Mouse (Mus musculus): ENCODE results near the gene Gm4559. TPM values are rescaled to one million over a fixed set of nuclear protein-coding genes. Genes with fewer than 3 reads are reported as not detected.
A peak's percentile ranks its signal among the peaks of the same experiment; 100 is the strongest.
"Not testable (repeated sequence)": the region's sequence is repeated elsewhere in the genome, so short reads cannot be mapped to it uniquely, and the experiment has no call there.

Gm4559 gene
- not detected in 2 replicates for polyA plus RNA-seq (2015; fragmentation: Nextera tagmentation; extraction: Ambion mirVana)

DNA sequence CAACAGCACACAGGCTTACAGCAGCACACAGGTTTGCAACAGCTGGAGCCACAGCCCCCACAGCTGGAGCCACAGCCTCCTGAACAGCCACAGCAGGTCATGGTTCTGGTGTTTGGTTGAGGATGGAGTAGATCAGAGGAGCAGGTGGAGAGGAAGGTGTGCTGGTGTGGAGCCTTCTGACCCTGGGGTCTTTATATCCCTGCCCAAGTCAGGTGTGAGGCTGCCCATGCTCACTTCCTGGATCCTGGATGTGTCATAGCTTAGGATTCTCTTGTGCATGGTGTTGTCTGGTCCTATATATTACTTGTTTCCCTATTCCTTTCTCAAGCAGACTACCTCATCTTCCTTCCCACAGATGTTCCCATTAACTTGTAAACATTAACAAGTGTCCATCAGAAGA is at the start of gene Gm4559:
Gm4559 (minus strand) TSS at position 101 of the 400 bp plus-strand sequence.
- not testable (repeated sequence) for H3K9me3 ChIP-seq; H3K27ac ChIP-seq; H3K4me3 ChIP-seq (replicated peaks); H3K4me2 ChIP-seq; ATAC-seq (ENCODE audit: insufficient read depth, low FRiP score, low read depth); H3K36me3 ChIP-seq; H3K9ac ChIP-seq; H3K27me3 ChIP-seq (replicated peaks); H3K4me1 ChIP-seq

- no peaks in the 10 kb centered on the region for H3K36me3 ChIP-seq
- H3K27ac ChIP-seq, result peak overlapping the region; percentile 82
- H3K4me1 ChIP-seq, result peaks cover 19% of the 10 kb centered on the region
- no peak overlapping the region for H3K4me3 ChIP-seq (replicated peaks)
- no peak overlapping the region for H3K9ac ChIP-seq
- no peak overlapping the region for H3K4me2 ChIP-seq
- H3K9me3 ChIP-seq, result no peaks in the 10 kb centered on the region
- peak; percentile 32; the same call in 1 of the 2 replicates for ATAC-seq (ENCODE audit: insufficient read depth, low FRiP score, low read depth)
- WGBS, result 61% methylated on average over 12 of the region's 12 CpGs
- no peaks in the 10 kb centered on the region for H3K27me3 ChIP-seq (replicated peaks)
These were observed 49.4 kb upstream of the Gm4559 start for GRCm38 (mm10) chr7:142323396-142324117.

DNA sequence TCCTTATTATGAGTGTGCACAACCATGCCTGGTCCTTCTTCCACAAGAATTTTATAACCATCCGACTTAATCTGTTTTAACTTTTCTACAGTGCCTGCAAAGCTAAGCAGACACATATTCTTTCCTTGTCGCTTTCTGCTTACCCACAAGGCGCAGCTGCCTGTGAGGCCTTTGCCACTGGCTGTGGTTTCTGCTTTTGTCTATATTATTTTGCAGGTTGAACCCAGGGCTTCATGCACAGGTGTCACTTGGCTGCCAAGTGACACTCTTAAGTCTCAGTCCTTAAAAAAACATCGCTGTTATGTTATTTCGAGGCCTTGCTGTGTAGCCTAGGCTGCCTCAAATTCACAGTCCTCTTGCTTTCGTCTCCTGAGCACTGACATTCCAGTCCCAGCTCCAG is 48.5 kb upstream of the Gm4559 start:
- no peak overlapping the region for H3K4me2 ChIP-seq
- H3K36me3 ChIP-seq, result no peaks in the 10 kb centered on the region
- H3K27me3 ChIP-seq (replicated peaks), result no peaks in the 10 kb centered on the region
- H3K9ac ChIP-seq, result no peak overlapping the region
- ATAC-seq (ENCODE audit: insufficient read depth, low FRiP score, low read depth), result no peak
- H3K27ac ChIP-seq, result peak overlapping the region; percentile 82
- H3K9me3 ChIP-seq, result no peaks in the 10 kb centered on the region
- WGBS, result 81% methylated on average over 6 of the region's 6 CpGs
- H3K4me3 ChIP-seq (replicated peaks), result no peak overlapping the region
- peaks cover 18% of the 10 kb centered on the region for H3K4me1 ChIP-seq

DNA sequence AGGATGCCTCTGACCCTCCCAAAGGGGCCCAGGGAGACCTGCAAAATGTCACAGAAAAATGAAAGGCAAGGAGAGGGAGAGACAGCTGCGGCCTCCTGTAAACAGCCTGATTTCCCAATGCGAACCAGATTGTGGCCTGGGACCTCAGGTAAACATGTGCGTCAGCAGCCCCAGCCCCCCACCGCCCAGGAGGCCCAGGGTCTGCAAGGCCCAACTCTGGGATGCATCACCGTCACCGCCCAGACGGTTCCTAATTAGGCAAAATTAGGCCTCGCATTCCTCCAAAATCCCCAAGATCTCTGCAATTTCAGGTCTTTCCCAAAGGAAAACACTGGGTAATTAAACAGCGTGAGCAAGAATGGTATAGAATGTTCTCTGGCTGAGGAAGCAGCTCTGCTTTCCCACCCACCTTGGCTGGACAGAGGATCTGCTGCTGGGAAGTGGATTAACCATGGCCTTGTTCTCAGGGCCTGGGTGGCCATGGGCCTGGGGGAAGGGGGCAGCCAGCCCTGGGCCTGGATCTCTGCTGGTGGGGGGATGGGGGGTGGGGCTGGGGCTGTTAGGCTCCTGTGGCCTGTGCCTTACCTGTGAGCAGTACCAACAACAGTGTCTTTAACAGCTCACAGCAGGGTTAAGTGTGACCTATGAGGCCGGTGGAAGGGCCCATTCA is 47.6 kb upstream of the Gm4559 start:
- H3K4me1 ChIP-seq, result peaks cover 14% of the 10 kb centered on the region
- H3K36me3 ChIP-seq; ATAC-seq (ENCODE audit: insufficient read depth, low FRiP score, low read depth); H3K9ac ChIP-seq; H3K27me3 ChIP-seq (replicated peaks); H3K4me3 ChIP-seq (replicated peaks); H3K9me3 ChIP-seq; H3K4me2 ChIP-seq: not testable (repeated sequence)
- 60% methylated on average over 6 of the region's 10 CpGs for WGBS
- H3K27ac ChIP-seq, result peak overlapping the region; percentile 82

GRCm38 (mm10) chr7:142320906-142321305 is 46.7 kb upstream of the Gm4559 start:
- no peak for ATAC-seq (ENCODE audit: insufficient read depth, low FRiP score, low read depth)
- no peaks in the 10 kb centered on the region for H3K27me3 ChIP-seq (replicated peaks)
- H3K4me2 ChIP-seq, result no peak overlapping the region
- no peak overlapping the region for H3K9ac ChIP-seq
- 22% methylated on average over 2 of the region's 2 CpGs for WGBS
- H3K36me3 ChIP-seq, result no peaks in the 10 kb centered on the region
- H3K27ac ChIP-seq, result peak overlapping the region; percentile 78
- H3K9me3 ChIP-seq, result no peaks in the 10 kb centered on the region
- no peak overlapping the region for H3K4me3 ChIP-seq (replicated peaks)
- H3K4me1 ChIP-seq, result peaks cover 14% of the 10 kb centered on the region

- Histone ChIP-seq H3K9ac (no peak overlapping the region), H3K4me3 (replicated peaks) (no peak overlapping the region), H3K36me3 (no peaks in the 10 kb centered on the region), H3K27me3 (replicated peaks) (no peaks in the 10 kb centered on the region), H3K4me1 (peaks cover 14% of the 10 kb centered on the region; the same call in 1 of the 2 replicates), H3K27ac (peak overlapping the region; percentile 78; the same call in 1 of the 2 replicates), H3K4me2 (no peak overlapping the region), H3K9me3 (no peaks in the 10 kb centered on the region)
- 76% methylated on average over 11 of the region's 11 CpGs for WGBS
- ATAC-seq (ENCODE audit: insufficient read depth, low FRiP score, low read depth), result no peak
These were observed 45.0 kb upstream of the Gm4559 start for GRCm38 (mm10) chr7:142319124-142319523.

GRCm38 (mm10) chr7:142317216-142317615 is 43.1 kb upstream of the Gm4559 start:
- WGBS, result 59% methylated on average over 5 of the region's 5 CpGs

DNA sequence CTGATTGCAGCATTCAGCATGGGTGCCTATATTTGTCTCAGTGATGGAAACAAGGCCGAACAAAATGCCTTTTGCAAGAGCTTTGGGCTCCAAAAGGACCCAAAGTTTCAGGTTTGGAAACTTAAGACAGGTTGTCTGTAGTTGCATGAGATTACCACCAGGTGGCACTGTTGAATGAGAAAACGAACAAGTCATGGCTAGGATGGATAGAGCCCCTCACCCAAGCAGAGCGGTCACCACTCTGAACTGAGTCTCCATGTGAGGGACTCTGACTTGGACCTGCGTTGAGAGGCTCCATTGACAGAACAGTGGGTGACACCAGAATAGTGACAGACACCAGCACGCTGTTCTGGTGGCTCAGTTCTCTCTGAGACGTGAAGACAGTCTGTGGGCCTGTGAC is 42.4 kb upstream of the Gm4559 start:
- ATAC-seq (ENCODE audit: insufficient read depth, low FRiP score, low read depth), result peak; percentile 51; the same call in 1 of the 2 replicates
- Histone ChIP-seq H3K4me3 (replicated peaks) (no peak overlapping the region), H3K9me3 (no peaks in the 10 kb centered on the region), H3K9ac (no peak overlapping the region), H3K4me2 (no peak overlapping the region), H3K36me3 (no peaks in the 10 kb centered on the region), H3K4me1 (peaks cover 14% of the 10 kb centered on the region; the same call in 1 of the 2 replicates), H3K27ac (no peak overlapping the region), H3K27me3 (replicated peaks) (no peaks in the 10 kb centered on the region)
- 31% methylated on average over 6 of the region's 6 CpGs for WGBS

More at GRCm38 (mm10) chr7:142317216-142317615, 43.1 kb upstream of the Gm4559 start:
- no peaks in the 10 kb centered on the region for H3K36me3 ChIP-seq
- H3K9me3 ChIP-seq, result no peaks in the 10 kb centered on the region
- H3K27ac ChIP-seq, result no peak overlapping the region
- no peaks in the 10 kb centered on the region for H3K27me3 ChIP-seq (replicated peaks)
- ATAC-seq (ENCODE audit: insufficient read depth, low FRiP score, low read depth), result no peak
- no peak overlapping the region for H3K9ac ChIP-seq
- H3K4me1 ChIP-seq, result peaks cover 14% of the 10 kb centered on the region; the same call in 1 of the 2 replicates
- no peak overlapping the region for H3K4me2 ChIP-seq
- no peak overlapping the region for H3K4me3 ChIP-seq (replicated peaks)

DNA sequence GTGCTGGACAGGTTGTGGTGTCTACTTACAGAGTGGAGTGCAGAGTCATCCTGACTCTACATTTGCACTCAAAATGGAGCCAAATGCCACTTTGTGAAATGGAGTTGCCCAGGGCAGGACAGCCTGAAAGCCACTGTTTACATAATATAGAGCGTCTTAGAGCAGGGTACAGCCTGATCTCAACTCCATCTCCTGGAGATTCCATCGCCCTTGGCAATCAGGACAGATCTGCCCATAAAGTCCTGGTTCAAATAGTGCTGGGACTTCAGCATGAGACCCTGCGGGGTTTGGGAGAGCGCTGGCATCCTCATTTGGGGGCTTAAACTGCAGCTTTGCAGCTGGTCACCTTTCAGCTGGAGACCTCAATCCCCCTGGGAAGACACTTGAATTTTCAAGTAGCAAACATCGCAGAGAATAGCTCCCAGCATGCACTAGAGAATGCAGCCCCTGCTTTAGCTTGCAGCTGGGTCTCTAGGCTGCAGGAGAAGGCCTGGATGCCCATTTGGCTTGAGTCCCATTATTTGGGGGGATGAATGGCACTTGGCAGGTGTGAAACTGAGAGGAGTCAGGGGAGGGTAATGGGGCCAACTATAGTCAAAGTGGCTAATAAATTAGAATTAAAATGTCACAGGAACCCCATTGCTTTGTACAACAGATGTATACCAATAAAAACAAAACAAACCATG is 40.6 kb upstream of the Gm4559 start:
- H3K4me3 ChIP-seq (replicated peaks), result no peak overlapping the region
- H3K4me1 ChIP-seq, result peaks cover 5% of the 10 kb centered on the region; the same call in 1 of the 2 replicates
- H3K36me3 ChIP-seq, result no peaks in the 10 kb centered on the region
- no peaks in the 10 kb centered on the region for H3K9me3 ChIP-seq
- ATAC-seq (ENCODE audit: insufficient read depth, low FRiP score, low read depth), result no peak
- H3K27ac ChIP-seq, result no peak overlapping the region
- no peak overlapping the region for H3K4me2 ChIP-seq
- no peaks in the 10 kb centered on the region for H3K27me3 ChIP-seq (replicated peaks)
- no peak overlapping the region for H3K9ac ChIP-seq
- WGBS, result 61% methylated on average over 5 of the region's 5 CpGs

DNA sequence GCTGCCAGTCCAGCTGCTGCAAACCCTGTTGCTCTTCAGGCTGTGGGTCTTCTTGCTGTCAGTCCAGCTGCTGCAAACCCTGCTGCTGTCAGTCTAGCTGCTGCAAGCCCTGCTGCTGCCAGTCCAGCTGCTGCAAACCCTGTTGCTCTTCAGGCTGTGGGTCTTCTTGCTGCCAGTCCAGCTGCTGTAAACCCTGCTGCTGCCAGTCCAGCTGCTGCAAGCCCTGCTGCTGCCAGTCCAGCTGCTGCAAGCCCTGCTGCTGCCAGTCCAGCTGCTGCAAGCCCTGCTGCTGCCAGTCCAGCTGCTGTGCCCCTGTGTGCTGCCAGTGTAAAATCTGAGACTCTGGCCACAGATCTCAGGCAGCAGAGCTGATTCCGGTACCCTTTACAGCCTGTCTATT is 29.8 kb upstream of the Gm4559 start:
- H3K4me2 ChIP-seq; H3K27me3 ChIP-seq (replicated peaks); H3K36me3 ChIP-seq; H3K4me1 ChIP-seq; H3K4me3 ChIP-seq (replicated peaks); H3K9me3 ChIP-seq; H3K27ac ChIP-seq; H3K9ac ChIP-seq; ATAC-seq (ENCODE audit: insufficient read depth, low FRiP score, low read depth): not testable (repeated sequence)
- WGBS, result 76% methylated on average over 1 of the region's 1 CpGs

DNA sequence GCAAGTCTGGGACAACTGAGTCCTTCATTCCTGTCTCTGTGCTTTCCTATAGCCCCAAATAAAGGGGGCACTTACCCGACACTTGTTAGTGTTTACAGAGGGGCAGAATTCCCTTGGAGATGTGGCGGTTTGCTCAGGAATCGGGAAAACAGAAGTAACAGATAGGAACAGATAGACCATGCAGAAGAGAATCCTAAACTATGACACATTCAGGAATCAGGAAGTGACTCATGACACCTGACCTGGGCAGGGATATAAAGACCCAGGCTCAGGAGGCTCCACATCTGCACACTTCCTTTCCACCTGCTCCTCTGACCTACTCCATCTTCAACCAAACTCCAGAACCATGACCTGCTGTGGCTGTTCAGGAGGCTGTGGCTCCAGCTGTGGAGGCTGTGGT is 29.1 kb upstream of the Gm4559 start, which contains the start of gene Krtap5-4:
Krtap5-4 (plus strand) TSS at position 301 of the 400 bp plus-strand sequence.
- no peak within 1 kb of the TSS for H3K9ac ChIP-seq
- H3K9me3 ChIP-seq, result no peaks in the 10 kb centered on the region
- H3K27me3 ChIP-seq (replicated peaks), result no peaks in the 10 kb centered on the region
- no peak within 1 kb of the TSS for H3K27ac ChIP-seq
- no peak within 1 kb of the TSS for H3K4me2 ChIP-seq
- no peaks in the 10 kb centered on the region for H3K36me3 ChIP-seq
- 38% methylated on average over 3 of the region's 3 CpGs for WGBS
- no peak for ATAC-seq (ENCODE audit: insufficient read depth, low FRiP score, low read depth)
- no peaks in the 10 kb centered on the region for H3K4me1 ChIP-seq
- H3K4me3 ChIP-seq (replicated peaks), result no peak within 1 kb of the TSS

GRCm38 (mm10) chr7:142297018-142297417 is 22.9 kb upstream of the Gm4559 start, which contains the start of gene Krtap5-1:
Gene Krtap5-1 (minus strand): TSS chr7:142297118.
- not testable (repeated sequence) for ATAC-seq (ENCODE audit: insufficient read depth, low FRiP score, low read depth); H3K36me3 ChIP-seq; H3K9ac ChIP-seq; H3K9me3 ChIP-seq; H3K4me1 ChIP-seq; H3K4me3 ChIP-seq (replicated peaks); H3K27me3 ChIP-seq (replicated peaks); H3K4me2 ChIP-seq; H3K27ac ChIP-seq
